Mouse (Mus musculus) embryo, embryonic 10.5 days (tissue): ENCODE results near the gene Nrcam.
A peak's percentile ranks its signal among the peaks of the same experiment; 100 is the strongest.

Experiments used
- DNase-seq: peaks from one replicate; pipeline ENCODE4 v3.0.0-alpha.2; 2015; ENCODE audit warnings: low spot score

The Nrcam gene

DNA sequence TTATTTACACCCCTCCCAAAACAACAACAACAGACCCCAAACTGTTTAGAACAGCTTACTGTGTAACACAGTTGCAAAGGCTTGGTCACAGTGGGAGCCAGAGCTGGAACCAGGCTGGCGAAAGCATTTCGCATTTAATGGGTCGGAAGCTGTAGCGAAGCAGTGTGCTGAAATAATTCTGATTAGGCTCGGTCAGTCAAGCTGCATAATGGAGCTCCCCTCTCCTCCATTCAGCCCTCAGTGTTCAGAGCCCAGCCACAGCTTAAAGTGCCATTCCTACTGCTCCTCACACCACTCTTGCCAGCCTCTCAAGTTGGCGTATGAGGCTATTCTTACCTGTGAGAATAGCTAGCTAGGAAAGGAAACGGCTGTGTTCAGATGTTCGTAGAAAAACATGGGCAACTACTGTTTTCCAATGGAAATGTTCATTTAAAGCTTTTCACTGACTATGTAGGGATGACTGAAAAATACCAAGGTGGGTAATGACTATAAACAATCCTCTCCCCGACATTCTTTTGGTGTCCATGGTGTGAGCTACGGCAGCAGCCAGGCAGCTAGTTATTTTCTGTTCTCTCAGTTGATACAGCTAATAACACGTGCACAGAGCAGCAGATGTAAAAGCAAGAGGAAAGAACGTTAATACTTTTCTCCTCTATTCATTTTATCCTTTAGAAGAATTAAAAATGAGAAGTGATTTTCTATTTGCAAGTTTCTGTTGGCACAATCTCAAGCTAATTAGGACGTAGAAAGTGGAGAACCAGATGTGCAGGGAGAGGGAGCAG, 108.6 kb downstream of the Nrcam start:
- peak; percentile 68 for DNase-seq

DNA sequence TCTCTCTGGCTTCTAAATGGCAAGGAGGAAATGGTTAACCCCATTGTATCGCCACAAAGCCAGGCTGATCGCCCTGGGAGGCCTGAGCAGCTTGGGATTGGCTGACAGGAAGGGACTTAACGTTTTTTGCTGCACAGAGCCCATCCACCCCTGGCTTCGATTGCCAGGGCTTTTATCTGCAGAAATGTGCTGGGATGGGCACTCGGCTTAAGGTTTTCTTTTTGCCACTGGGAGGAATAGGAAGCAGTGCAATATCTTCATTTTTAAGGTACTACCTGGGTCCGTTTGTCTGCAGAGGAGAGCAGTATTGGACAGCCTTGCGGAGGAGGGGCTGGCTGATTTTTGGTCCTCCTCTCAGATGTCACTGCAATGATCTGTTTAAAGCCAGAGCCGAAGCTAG, 110.2 kb downstream of the Nrcam start:
- peak; percentile 73 for DNase-seq

DNA sequence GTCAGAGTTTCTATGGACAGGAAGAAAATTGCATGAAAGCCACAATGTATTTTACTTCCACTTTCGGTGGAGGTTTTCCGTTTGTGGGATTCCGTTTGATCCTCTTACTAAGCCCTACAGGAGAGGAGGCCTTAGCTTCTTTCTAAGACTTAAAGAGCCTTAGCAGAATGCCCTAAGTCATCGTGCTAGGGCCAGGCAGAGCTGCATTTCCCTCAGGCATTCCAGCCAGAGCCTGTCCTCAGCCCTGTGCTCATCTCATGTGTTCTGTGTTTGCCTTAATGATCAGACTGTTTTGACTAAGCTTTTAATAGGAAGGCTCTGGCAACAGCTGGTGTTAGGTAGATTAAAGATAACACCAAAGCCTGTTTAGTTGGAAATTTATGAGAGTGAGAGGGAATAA, 111.5 kb downstream of the Nrcam start:
- peak; percentile 34 for DNase-seq

DNA sequence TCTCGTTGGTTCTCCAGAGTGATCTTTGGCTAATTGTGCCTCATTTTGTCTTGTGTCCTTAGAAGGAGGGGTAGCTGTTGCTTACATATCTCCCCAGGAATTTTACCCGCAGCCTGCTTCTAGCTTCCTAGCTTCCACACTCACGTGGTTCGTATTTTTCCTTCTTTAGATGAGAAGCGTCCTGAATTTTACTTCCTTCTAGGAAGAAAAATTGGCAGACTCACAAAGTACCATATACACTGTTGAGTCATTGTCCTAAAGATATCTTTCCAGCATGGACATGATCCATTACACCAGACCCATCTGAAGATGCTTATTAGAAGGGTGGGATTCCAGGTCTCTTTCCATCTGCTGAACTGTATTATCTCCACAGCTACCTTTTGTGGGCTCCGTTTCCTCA, 122.2 kb downstream of the Nrcam start:
- DNase-seq, result no peak

DNA sequence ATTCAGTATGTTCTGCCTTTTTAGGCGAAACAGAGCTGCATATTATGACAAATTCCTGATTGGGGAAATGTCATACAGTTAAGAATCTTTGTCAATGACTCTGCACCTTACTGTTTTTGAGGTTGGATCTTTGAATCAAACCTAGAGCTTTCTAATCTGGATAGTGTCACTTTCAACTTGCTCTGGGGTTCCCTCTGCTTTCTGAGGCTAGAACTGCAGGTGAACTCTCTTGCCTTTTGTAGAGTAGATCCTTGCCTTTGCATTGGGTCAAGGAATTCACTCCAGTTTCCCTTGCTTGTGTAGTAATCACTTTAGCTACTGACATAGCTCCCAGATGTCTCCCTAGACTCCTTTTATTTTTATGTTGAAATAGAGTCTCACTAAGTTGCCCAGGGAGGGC, 123.1 kb downstream of the Nrcam start:
- no peak for DNase-seq

DNA sequence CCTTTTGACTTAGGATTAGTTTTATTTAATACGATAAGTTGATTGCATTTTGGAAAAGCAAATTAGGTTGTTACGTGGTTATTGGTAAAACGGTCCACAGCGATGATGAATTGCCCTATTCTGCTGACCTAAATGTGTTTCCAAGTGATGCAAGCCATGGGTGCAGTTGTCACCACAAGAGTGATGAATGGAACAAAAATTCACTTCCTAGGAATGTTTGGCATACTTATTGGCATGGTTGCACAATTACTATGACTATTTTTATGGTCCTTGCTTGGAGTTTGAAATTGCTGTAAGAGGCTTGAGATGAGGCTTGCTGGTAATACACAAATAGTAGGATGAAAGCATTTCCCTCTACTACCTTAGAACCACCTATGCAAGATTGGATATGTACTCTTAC, 125.1 kb downstream of the Nrcam start:
- DNase-seq, result no peak

DNA sequence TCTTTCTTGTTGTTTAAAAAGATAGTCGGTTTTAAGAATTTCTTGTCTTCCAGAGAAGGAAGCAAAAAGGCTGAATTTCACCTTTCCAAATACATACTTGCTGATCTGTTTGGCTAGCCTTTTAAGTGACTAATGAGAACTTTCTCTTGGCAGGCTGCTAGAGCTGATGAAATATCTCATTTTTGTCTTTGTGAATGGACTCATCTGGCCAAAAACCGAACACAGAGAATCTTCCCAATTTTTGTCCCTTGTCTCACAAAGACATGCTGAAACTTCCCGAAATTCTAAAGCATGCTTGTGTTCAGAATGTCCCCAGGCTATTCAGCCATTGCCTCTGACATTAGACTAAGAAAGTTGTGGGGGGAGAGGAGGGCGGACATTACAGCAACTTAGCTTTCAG, 129.3 kb downstream of the Nrcam start:
- no peak for DNase-seq

DNA sequence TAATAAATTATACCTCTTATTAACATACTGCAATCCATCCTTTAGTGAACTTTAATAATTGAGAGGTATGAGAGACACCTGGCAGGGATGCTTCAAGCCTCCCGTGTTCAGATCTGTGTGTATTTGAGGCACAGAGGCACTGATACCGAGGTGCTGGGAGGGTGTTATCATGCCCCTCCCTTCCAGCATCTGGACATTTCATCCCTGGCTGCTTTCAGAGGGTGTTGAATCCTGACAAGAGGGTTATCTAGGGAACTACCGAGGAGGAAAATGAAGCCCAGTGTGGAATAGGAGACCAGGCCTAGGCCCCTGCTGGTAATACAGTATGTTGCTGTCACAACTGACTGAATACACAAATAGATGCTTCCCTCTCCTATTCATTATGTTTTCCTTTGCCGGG, 133.8 kb downstream of the Nrcam start:
- no peak for DNase-seq

DNA sequence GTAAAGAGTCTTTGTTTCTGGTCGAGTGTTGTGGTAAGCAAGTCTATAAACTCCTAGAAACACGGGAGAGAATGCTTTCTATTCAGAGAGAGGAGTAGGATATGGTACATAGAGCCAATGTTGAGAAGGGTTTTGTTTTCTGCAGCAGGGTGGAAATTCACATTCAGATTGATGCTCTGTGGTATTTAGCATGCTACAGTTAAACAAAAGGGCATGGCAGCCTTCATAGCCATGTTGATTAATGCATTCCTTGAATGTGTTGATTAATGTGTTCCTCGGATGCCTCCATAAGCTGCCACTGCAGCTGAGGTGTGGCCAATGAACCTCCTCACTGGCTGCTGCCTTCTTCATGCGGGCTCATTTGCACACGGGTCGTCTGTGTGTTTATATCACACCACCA, 134.3 kb downstream of the Nrcam start:
- no peak for DNase-seq

DNA sequence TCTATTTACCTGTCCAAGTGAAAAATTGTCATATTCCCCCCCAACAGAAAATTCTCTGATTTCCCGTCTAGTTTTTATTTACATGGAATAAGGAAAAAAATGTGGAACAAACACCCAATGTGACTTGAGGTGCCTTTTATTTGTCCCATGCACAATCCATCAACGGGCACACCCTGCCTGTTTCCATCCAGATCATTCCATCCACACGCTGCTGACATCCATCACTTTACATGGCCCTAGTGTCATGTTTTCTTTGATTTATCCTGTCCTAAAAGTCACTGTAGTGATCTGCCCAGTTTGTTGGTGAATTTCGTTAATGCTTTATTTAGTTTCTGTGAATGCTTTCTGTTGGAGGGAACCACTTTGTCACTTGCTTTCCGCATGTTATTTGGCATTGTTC, 142.4 kb downstream of the Nrcam start:
- no peak for DNase-seq

DNA sequence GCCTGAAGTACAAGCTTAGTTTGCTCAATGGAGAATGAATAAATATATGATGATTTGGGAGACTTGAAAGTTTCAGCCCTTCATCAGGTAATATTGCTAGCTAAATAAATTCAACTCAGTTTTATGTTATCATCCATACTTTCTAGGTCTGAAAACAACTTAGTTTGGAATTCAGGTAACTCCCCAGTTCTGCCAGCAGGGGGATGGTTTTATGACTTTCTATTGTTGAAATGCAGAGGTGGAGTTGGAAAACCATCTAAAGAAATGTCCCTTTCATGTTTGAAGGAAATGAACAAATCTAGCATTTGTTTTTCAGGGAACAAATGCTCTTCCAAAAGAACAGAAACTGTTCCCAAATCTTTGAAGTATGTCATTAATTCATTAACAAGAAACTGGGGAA, 146.7 kb downstream of the Nrcam start:
- no peak for DNase-seq

DNA sequence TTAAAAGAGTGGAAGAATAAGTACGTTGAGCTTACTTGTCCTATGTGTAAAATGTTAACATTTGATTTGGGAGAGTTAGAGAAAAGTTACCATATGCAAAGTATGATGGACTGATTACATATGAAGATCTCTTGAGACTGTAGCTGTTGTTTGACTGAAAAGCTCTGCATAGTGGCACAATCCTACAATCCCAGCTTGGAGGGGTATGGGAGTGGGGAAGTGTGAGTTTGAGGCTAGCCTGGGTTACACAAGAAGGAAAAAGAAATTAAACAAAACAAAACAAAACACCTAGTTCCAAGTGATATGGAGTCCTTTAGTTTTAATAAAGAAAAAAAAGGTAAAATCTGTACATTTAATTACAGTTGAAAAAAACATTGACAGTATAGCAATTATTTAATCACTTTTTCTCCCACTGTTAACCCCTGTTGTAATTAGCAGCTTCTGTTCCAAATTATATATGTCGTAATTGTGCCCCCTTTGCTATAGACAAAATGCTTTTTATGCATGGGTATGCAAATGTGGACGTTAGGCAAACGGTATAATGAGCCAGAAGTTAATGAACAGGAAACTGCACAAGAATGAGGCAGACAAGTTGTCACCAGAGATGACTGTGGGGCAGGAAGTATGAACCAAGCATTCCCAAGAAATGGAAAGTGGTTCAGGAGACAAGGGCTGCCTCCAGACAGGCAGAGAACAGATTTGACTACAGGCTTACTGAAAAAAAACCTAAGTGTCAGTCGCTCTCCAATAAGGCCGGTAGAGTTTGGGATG, 150.8 kb downstream of the Nrcam start:
- no peak for DNase-seq

DNA sequence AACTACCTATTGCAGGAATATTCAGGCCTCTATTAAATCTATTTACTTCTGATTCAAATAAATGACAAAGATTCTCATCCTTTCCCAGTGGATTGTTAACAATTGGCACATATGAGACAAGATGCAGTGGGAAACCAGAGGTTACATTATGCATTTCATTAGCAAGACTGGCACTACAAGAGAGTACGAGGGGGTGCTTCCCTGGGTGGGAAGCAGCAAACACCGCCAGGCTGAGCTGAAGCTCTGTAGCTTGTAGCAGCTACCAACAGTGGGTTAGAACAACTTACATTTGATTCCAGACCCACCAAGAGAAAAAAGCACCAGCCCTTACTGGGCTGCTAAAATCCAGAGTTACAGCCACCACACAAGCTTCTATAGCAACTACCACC, 151.3 kb downstream of the Nrcam start:
- no peak for DNase-seq

DNA sequence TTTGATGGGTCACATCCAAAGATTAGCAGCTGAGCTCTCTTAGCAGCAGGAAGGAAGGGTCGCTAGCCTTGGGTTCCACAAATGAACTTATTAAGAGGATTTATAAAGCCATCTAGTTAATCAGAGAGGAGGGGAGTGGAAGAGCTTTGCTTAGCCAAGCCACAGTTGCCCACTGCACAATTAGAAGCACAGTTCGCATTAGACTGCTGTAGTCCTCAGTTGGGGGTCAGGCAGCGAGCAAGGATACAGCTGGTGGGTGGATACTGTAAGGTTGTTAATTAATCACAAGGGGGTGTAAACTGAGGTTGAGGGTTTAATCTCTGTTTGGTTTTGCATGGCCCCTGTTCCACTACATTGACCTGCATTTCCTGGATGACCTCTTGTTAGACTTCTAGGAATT, 152.7 kb downstream of the Nrcam start:
- no peak for DNase-seq

DNA sequence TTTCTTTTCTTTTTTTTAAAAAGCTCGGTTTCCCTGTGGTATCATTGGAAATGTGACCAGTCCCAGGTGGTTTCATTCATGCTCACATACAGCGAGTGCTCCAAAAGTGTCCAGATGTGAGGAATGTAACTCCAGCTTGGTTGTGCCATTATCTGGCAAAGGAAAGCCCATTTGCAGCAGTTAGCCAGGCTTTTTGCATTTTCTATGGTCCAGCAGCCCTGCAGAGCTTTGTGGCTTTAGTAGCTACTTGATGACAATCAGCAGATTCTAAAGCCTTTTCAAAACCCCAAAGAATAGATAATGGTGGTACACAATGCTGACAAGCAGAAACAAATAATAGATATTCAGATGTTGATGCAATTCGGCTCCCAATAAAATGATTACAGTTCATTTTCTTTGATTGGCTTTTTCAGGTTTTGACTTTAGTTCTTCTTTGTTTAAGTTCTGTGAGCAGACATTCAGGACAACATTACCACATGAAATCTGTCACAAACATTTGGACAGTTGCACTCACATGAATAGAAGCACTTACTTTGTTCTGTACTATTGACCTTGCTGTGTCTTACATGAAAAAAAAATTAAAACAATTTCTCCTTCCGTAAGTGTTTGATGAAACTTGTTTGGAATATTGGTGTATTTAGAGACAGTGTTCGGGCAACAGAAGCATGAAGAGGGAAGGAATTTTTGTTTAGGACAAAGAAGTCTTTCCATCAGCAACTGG, 164.2 kb downstream of the Nrcam start:
- DNase-seq, result peak; percentile 30

DNA sequence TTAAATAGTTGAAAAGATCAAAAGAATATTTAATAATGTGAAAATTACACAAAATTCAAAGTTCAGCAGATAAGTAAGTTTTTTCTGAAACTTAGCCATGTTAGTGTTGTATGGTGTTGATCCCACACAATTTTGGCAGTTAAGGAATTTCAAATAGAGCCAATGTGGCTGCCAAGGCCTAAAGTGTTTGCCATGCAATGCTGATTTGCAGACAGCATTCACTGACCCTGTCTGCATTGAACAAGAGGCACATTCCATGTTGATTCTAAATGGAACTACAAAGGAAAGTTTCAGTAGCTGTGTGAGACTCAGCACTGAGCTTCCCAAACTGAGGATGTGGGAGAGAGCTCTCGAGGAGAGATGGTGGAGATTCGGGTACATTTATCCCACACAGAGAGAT, 169.1 kb downstream of the Nrcam start:
- DNase-seq, result no peak

DNA sequence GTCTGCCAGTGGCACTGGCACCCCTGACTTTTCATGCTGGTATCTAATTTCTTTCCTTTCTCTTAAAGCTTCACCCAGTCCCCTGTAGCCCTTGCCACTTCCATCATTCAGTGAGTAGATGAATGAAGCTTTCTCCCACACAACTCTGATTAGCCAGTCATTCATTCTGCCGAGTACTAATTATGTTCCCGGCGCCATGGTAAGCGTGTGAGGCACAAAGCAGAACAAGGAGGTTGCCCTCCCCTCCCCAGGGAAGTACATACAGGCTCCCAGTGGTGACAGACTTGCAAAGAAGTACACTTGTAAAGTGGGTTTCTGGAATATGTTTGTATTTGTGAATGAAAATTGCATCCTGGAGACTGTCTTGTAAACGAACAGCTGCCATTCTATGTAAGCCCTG, 170.2 kb downstream of the Nrcam start:
- DNase-seq, result peak; percentile 9

DNA sequence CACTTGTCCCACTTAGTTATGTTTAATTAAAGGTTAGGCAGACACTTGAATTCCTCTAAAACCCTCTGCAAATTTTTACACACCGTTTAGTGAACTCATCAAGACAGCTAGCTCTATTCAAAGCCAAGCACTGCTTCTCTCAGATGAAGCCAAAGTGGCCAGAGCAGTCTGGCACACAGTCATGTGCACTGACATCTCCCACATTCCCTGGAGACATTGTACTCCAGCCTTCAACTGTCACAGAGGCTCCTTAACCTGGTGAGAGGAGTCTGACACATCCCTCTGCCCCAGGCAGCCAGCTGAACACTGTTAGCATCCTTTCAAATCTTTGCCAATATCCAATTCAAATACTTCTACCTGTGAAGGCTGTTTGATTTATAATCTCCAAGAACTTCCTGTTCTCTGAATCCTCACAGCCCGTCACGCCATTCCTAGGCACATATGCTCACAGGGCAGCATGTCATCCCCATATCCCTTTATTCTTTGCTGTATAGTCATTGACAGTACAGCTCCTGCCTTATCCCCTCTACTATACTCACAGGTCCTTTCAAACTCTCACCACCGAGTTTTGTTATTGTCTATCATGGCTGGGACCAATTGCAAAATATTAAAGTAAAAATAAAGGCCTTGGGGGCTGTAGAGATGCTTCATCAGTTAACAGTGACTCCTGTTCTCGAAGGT, 173.3 kb downstream of the Nrcam start:
- DNase-seq, result no peak

DNA sequence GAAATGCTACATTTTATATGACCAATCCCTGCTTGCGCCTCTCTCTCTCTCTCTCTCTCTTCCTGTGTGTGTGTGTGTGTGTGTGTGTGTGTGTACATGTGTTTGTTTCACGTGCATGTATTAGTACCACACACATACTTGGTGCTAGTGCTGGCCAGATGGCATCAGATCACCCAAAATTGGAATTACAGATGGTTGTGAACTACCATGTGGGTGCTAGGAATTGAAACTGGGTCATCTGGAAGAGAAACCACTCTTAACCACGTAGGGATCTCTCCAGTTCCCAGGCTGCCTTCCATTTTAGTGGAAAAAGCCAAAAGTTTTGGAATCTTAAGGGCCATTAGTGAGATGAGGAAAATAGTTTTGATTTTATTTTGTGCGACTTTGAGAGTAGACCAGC, 175.1 kb downstream of the Nrcam start:
- no peak for DNase-seq

DNA sequence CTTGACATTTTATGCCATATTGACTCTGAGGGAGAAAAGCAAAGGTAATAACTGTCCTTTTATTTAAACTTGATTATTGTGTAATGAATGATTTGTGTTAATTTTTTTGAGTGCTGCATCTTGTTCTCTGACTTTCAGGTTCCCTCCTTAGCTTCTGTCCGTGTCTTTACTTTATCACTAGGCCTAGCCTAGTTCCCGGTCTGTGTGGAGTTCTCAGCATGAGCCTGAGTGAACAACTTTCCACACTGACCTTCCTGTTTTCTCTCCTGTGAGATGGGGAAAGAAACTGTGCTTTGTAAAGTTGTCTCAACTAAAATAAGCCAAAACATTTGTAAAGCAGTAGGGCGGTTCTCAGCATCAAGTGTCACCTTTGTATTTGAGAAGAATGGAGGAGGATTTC, 179.9 kb downstream of the Nrcam start:
- DNase-seq, result no peak

DNA sequence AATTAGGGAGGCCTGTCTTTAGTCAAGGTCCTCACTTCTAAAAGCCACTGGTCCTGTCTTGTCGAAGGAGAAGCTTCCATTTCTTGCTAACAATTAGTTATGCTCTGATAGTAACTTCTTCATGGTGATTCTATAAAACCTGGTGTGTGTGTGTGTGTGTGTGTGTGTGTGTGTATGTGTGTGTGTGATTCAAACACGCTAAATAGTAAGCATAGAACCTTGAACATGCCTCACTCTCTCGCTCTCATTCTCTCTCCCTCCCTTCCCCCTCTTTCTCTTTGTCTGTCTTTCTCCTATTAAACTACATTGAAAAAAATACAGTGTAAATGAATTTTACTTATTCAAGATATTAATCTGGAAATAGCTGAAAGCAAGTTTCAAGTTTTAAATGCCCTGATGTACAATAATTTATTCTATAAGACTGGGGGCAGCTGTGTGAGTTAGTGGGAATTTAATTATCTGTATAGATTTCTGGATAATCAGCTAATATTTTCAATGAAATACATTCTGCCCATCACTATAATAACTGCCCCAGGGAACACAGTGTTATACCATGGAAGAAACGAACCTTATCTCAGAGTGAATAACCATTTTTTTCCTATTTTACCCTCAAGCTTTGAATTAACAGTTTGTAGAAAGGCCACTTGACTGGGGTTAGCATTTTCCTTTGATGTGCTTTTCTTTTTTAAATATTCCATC, 180.9 kb downstream of the Nrcam start:
- DNase-seq, result no peak

DNA sequence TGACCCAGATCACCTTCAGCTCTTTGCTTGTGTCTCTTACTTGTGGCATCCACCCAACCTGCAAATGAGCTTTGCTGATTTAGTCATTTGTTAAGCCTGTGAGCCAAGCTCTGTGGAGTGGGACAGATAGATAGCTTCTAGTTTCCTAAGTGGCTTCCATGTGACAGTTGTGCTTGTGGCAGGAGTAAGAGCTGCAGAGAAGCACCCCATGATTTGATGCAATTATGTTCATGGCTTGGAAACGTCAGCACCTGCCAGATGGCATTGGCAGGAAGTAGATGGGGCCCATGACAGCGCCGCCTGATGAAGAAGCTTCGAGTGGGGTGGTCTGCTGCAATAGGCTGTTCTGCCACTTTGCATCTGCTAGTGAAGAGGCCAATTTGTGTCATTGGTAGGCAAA, 186.4 kb downstream of the Nrcam start:
- DNase-seq, result no peak
